Comparison of ENCODE assay signal across 10 mouse cellular contexts in the genomic region with DNA sequence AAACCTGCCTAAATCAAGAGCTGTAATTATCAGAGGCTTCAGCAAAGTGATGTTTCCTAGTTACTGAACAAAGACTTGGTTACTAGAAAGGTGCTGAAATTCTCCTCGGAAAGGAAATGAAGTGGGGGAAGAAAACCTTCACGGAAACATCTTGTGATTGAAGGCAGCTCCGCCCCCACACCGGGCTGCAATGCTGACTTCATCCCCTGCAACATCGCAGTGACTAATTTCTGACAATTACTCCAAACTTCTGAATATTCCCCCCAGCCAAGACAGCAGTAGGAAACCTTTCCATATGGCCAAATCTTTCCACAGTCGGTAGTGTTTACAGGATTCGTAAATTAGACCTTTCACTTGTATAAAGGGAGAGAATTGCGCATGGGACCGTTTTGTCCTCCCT.
DNase-seq lines count a peak whose midpoint lies in the region; TF ChIP-seq lines count a peak whose summit lies in the region.
"Had no signal": no experiment of that assay in that cellular context is flagged by ENCODE, and none has a peak within 500 bp of the region (broad histone marks: within the 10 kb centered on the region; RNA-seq: fewer than 3 reads in every experiment).

No protein-coding gene starts in this region.

- H3K36me3 ChIP-seq in spleen, adult 2 months (ENCODE audit: control insufficient read depth, insufficient read depth, low read length) = no peaks in the 10 kb centered on the region
- H3K36me3 ChIP-seq: lung, embryonic 15.5 days had no signal

- H3K27ac ChIP-seq in gastrocnemius, adult 2 months = peak overlapping the region; percentile 76
- H3K27ac ChIP-seq in spleen, adult 2 months (ENCODE audit: insufficient read depth, low read length) = peak overlapping the region; percentile 74; the same call in 1 of the 2 replicates
- H3K27ac ChIP-seq: lung, embryonic 15.5 days had no signal

- TF ChIP-seq CTCF in gastrocnemius, adult 2 months (IDR thresholded peaks at IDR 0.05) = no peak
- no peak for TF ChIP-seq CTCF in spleen, adult 2 months (IDR thresholded peaks at IDR 0.05; ENCODE audit: extremely low read depth, insufficient read depth, insufficient read length, insufficient replicate concordance)

- no peak for DNase-seq in gastrocnemius, adult 2 months
- DNase-seq in gastrocnemius, postnatal 25 days = no peak
- DNase-seq in spleen, adult 2 months (ENCODE audit: low read depth in 1 of 2, low spot score in 2 of 2) = peak in 1 of 2 experiments; percentile 27
- no peak for DNase-seq in spleen, adult 18-20 months
- DNase-seq in left cerebral cortex, adult 9 months (ENCODE audit: low spot score in 2 of 2) = peak; percentile 15 to 56
- no peak for DNase-seq in spleen, postnatal 4 days (ENCODE audit: low spot score in 2 of 2)
- DNase-seq in lung, postnatal 4 days = no peak
- no peak for DNase-seq in kidney, postnatal 4 days
- DNase-seq: embryo, embryonic 11 days had no signal

- H3K27me3 ChIP-seq in spleen, adult 2 months (ENCODE audit: control insufficient read depth, insufficient read depth, low read length) = no peaks in the 10 kb centered on the region
- H3K27me3 ChIP-seq: lung, embryonic 15.5 days had no signal

- H3K4me1 ChIP-seq in spleen, adult 2 months (ENCODE audit: control insufficient read depth, insufficient read depth, insufficient read length) = no peaks in the 10 kb centered on the region
- H3K4me1 ChIP-seq: lung, embryonic 15.5 days had no signal

- WGBS in spleen, adult 2 months = 27% methylated on average over 9 of the region's 9 CpGs

- intact Hi-C loops in gastrocnemius, adult 2 months (cut with DNase I) = loop anchor here (5.0 kb wide), 1 partner anchor 75 kb away; a partner anchor contains a TSS

- TF ChIP-seq POLR2A in spleen, adult 2 months (IDR thresholded peaks at IDR 0.05; ENCODE audit: low read depth, low read length) = no peak

- peak overlapping the region; percentile 17 for H3K4me3 ChIP-seq in gastrocnemius, adult 2 months
- no peak overlapping the region for H3K4me3 ChIP-seq in spleen, adult 2 months (ENCODE audit: extremely low read depth, insufficient read depth, insufficient read length)
- H3K4me3 ChIP-seq: lung, embryonic 15.5 days had no signal

Comparison
In these comparisons a context has a peak if more than half of its experiments do, and no peak if none do; other contexts are left out.
1. DNase-seq: peak in left cerebral cortex, adult 9 months (2 of 2); none in gastrocnemius, adult 2 months (single experiment), gastrocnemius, postnatal 25 days (single experiment), spleen, adult 18-20 months (0 of 2), spleen, postnatal 4 days (0 of 2), lung, postnatal 4 days (0 of 2) and kidney, postnatal 4 days (0 of 2).